Mouse (Mus musculus): ENCODE measurements around the gene Rai1. TPM values are rescaled to one million over a fixed set of nuclear protein-coding genes. Genes with fewer than 3 reads are reported as not detected.

Rai1 gene
- total RNA-seq, 2 experiments from 2014 or later: 10.8 to 26.8 TPM

GRCm38 (mm10) chr11:60247753-60248550, 143.1 kb downstream of the Rai1 start:
- no peak for ATAC-seq (replicated peaks; ENCODE audit: poor library complexity)

Other genes with a start within 250 kb of the Rai1 start
- gene Med9, start 156.8 kb upstream of the Rai1 start, total RNA-seq (2015): 19.1 and 19.8 TPM in 2 replicates
- gene Med9, start 156.8 kb upstream of the Rai1 start, total RNA-seq (2017): 18.1 and 26.1 TPM in 2 replicates
- gene Rasd1, start 140.1 kb upstream of the Rai1 start, total RNA-seq (2015): 0.72 and 1.4 TPM in 2 replicates
- 0.10 TPM in 1 of 2 replicates, not detected in the other for gene Rasd1, start 140.1 kb upstream of the Rai1 start, total RNA-seq (2017)
- 14.2 and 20.6 TPM in 2 replicates for gene Pemt, start 58.5 kb upstream of the Rai1 start, total RNA-seq (2015)
- gene Pemt, start 58.5 kb upstream of the Rai1 start, total RNA-seq (2017): 4.3 and 7.7 TPM in 2 replicates
- gene Srebf1, start 117.6 kb downstream of the Rai1 start, total RNA-seq (2015): 20.9 and 23.3 TPM in 2 replicates
- gene Srebf1, start 117.6 kb downstream of the Rai1 start, total RNA-seq (2017): 20.6 and 29.3 TPM in 2 replicates
- 6.8 and 9.0 TPM in 2 replicates for gene Tom1l2, start 247.9 kb downstream of the Rai1 start, total RNA-seq (2015)
- gene Tom1l2, start 247.9 kb downstream of the Rai1 start, total RNA-seq (2017): 4.5 and 4.8 TPM in 2 replicates
- gene Drc3, start 248.3 kb downstream of the Rai1 start, total RNA-seq (2015): 0.37 TPM in 1 of 2 replicates, not detected in the other
- 0.24 and 4.3 TPM in 2 replicates for gene Drc3, start 248.3 kb downstream of the Rai1 start, total RNA-seq (2017)

Measured in megakaryocyte progenitor cell, adult 5-6 weeks (primary cell).